Mouse (Mus musculus): ENCODE measurements at regions not wholly inside any gene's neighbourhood (a gene's known extent, or its start where the extent isn't known, plus 50 kb on each side); places are given as distances from the start of the nearest gene placed in this dataset.

DNA sequence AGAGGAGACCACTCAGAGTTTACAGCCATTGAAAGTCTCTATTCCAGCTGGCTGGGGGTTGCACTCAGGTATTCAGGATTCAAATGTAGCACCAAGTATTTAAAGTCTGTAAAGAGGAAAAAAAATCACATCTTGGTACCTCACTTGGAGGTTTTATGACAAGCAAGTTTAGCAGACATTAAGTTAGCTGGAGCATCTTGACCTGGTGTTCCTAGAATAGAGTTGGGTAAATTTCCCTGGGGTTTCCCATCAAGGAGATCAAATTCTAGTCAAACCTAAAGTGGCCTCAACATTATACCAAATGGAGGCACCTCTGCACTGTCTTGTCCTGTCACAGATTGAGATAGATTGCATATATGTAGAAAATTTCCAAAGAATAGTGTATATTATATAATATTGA lies 93.8 kb upstream of the Fndc3a start:
- in situ Hi-C loops (cut with MboI; ENCODE audit: unreplicated experiment in 2 of 2), result no loop called here

DNA sequence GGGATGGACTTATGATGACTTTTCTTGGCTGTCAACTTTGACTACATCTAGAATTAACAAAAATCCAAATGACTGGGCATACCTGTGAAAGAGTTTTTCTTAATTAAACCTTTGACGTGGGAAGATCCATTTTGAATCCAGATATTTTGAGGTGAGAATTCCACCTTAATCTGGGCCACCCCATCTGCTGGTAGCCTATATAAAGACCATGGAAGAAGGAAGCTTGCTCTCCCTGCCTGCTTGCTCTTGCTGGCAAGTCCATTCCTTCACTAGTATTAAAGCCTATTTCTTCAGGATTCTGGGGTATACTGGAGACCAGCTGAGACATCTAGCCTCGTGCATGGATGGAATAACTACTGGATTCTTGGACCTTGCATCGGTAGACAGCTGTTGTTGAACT lies 80.9 kb upstream of the Fndc3a start:
- in situ Hi-C loops (cut with MboI; ENCODE audit: unreplicated experiment in 2 of 2), result no loop called here

DNA sequence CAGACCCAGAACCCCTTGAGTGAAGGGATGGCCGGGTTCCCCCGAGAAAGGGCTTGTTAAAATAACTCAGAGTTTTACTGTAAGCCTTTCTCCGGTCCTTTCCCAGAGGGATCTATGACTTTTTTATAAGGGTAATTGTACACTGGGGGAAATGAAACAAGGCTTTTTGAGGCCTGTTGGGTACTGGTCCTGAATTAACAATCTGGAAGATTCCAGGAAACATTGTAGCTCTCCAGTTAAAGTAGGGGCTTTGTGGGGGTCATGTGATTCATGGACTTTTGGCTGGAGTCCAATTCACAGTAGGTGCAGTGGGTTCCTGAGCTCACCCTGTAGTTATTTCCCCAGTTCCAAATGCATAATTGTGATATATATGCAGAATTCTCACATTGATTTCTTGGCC lies 77.1 kb upstream of the Fndc3a start:
- in situ Hi-C loops (cut with MboI; ENCODE audit: unreplicated experiment in 2 of 2), result no loop called here

DNA sequence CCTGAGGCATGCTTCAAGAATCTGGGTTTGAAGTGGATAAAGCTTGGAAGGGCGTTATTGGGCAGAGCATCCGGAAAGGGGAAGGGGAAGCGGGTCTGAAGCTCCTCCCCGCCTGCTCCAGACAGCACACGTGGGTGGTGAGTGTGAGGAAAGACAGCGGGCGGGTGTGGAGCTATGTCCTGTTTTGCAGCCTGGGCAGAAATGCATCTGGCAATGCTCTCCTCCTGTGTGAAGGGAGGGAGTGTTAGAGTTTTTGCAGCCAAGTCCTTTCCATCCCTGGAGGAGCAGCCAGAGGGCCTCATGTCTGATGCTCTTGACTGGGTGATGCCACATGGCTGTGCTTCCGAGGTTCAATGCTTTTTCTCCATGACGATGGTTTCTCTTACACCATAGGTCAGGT lies 73.4 kb upstream of the Fndc3a start:
- in situ Hi-C loops (cut with MboI; ENCODE audit: unreplicated experiment in 2 of 2), result no loop called here

DNA sequence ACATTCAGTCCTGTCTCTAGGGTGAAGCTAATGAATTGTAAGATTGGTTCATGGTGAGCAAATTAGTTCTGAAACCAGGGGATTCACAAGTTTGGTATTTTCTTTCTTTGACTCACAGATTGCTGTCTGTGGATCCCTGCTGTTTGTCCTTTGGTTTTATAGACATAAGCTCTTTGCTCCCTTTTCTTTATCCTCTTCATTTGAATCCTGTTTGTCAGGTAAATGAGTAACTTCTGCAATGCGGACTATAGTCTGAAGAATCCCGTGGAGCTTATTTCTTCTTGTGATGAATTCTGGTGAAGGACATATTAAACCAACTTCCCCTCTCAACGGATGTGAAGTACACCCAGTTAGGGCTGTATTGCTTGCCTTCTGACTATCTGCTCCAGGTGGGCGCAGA lies 69.6 kb upstream of the Fndc3a start:
- in situ Hi-C loops (cut with MboI; ENCODE audit: unreplicated experiment in 2 of 2), result no loop called here

DNA sequence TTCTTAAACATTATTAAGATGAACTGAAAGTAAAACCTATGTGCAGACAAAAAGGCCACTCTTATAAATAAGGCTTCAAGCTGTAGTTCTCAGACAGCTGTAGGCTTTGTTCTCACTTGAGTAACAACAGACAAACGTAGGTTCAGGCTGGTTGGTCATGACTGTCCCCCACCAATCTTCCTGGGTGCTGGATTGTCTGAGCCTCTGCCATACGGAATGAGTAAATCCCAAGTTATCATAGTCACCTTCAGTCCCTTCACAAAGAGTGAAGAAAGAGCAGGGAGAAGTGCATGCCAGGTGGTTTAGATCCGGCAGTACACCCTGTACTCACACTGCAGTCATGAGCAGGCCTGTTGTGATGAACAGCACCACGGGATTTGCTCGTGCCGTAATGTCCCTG lies 69.0 kb upstream of the Fndc3a start:
- in situ Hi-C loops (cut with MboI; ENCODE audit: unreplicated experiment in 2 of 2), result no loop called here

DNA sequence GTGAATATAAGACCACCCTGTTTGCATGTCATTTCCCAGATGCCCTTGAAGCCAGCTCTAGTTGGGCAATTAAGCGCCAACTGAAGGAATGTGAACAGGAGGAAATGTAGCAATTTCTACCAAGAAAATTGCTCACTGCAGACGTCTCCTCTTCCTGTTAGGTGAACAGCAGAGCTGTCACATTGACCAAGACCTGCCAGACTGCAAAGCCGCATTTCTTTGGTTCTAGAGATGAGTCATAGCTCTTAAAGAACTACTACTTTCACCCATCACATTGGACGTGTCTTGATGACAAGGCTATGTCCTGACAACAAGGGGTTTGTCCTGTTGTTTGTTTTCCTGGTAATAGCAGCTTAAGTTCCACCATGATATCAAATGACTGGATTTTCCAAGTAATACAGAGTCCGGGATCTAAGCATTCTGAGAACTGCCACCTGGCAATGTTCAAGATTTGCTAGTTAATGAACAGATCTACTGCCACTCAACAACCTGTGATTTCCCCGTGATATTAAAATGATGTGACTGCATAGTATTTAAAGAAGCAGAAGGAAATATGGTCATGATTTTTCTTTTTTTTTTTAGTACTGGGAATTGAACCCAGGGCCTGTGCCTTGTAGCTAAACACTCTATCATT lies 68.2 kb upstream of the Fndc3a start:
- in situ Hi-C loops (cut with MboI; ENCODE audit: unreplicated experiment in 2 of 2), result no loop called here

DNA sequence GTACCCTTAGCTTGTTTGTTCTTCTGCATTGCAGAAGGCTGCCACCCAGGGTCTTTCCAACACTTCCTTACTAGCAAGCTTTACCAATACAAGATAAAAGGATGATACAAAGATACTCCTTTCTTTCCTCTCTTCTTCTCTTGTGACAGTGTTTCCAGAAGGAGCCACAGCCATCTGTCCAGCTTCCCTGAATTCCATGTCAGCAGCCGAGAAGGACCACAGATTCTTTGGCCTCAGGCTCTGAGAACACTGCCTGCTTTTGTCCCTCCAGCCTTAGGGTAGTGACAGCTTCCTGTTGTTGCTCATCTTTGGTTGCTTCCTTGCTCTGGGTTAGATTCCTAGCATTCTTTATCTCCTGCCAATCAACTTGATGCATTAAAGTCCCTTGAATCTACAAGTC lies 60.4 kb upstream of the Fndc3a start:
- in situ Hi-C loops (cut with MboI; ENCODE audit: unreplicated experiment in 2 of 2), result no loop called here

DNA sequence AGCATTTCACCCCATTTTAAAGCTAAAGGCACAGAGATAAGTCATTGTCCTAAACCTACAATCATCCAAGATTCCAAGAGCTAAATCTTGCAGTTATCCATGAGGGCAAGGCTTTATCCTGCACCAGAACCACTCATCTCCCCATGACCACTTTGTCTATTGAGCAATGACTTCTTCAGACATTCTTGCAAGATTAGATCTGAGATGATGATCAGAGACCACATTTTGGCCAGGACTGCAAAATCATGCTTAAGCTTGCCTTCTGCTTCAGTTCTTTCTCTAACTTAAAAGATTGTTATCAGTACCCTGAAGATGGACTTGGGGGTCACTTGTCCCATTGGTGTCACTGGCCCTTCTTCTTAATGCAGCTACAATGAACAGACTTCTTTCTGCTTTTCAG lies 50.3 kb upstream of the Fndc3a start:
- in situ Hi-C loops (cut with MboI; ENCODE audit: unreplicated experiment in 2 of 2), result no loop called here

All from v-Abl transformed pro-B cells (cell line).